Mouse (Mus musculus) forebrain, embryonic 10.5 days (tissue): ENCODE results near the gene 4930430A15Rik. TPM values are rescaled to one million over a fixed set of nuclear protein-coding genes. Genes with fewer than 3 reads are reported as not detected.

ENCODE experiments used
- DNase-seq: peaks from one replicate; pipeline ENCODE4 v3.0.0-alpha.2; 2017; ENCODE audit warnings: low spot score; ENCODE audit errors: extremely low spot score
- H3K27ac ChIP-seq: fragments of 300-500 bp; sonication (generic); 2 replicates; pipeline ENCODE4 v1.5.1; 2016; ENCODE audit warnings: mild to moderate bottlenecking
- H3K27me3 ChIP-seq: fragments of 300-500 bp; sonication (generic); 2 replicates; pipeline ENCODE4 v1.6.1; 2016; ENCODE audit warnings: mild to moderate bottlenecking; ENCODE audit not compliant: poor library complexity, severe bottlenecking
- H3K36me3 ChIP-seq: fragments of 300-500 bp; sonication (generic); replicated peaks from 2 replicates; pipeline ENCODE4 v1.6.1; 2016; ENCODE audit warnings: mild to moderate bottlenecking, moderate library complexity
- H3K4me1 ChIP-seq: fragments of 300-500 bp; sonication (generic); 2 replicates; pipeline ENCODE4 v1.6.1; 2016
- H3K4me3 ChIP-seq: fragments of 300-500 bp; sonication (generic); 2 replicates; pipeline ENCODE4 v1.5.1; 2016; ENCODE audit warnings: mild to moderate bottlenecking, moderate library complexity
- H3K9me3 ChIP-seq: fragments of 300-500 bp; sonication (generic); 2 replicates; pipeline ENCODE4 v1.6.1; 2016; ENCODE audit warnings: mild to moderate bottlenecking, moderate library complexity
- WGBS: fragments of 180-500 bp; shearing (Covaris S2); methylation state at CpG from one replicate; pipeline ENCODE4 v1.1.7; 2016; 5-methylcytosine and 5-hydroxymethylcytosine counted together
- polyA plus RNA-seq: library from polyadenylated mRNA; unstranded; fragments of >200 nt; fragmentation: Nextera tagmentation; extraction: Ambion mirVana; gene quantifications from 2 replicates; pipeline ENCODE4 v1.2.1, GENCODE M21; 2016

4930430A15Rik gene
- not detected in 2 replicates for polyA plus RNA-seq

DNA sequence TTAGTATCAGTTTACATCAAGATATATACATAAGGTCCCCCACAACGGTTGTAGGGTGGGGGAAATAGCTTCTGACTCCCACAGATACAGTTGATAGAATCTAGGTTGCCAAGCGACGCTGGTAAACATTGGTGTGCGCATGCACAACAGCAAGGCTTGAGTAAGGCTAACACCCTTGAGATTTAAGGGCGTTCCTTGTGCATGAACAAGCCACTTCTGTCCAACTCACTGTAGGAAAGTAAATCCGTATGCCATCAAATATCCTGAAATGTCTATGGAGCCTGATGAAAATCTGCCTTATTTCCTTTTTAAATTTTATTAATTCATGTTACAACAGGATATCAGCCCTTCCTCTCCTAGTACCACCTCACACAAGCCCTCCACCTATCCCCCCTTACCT is at the start of gene 4930430A15Rik:
Gene 4930430A15Rik (minus strand): TSS at position 101 of the 400 bp plus-strand sequence.
- Histone ChIP-seq H3K27me3 (no peaks in the 10 kb centered on the region), H3K9me3 (0 out of 2 replicates have a peak, but pooled peaks cover 4% of the 10 kb centered on the region), H3K4me3 (no peak within 1 kb of the TSS), H3K36me3 (no peaks in the 10 kb centered on the region), H3K27ac (no peak within 1 kb of the TSS), H3K4me1 (no peaks in the 10 kb centered on the region)
- no peak for DNase-seq
- 88% methylated on average over 6 of the region's 6 CpGs for WGBS

DNA sequence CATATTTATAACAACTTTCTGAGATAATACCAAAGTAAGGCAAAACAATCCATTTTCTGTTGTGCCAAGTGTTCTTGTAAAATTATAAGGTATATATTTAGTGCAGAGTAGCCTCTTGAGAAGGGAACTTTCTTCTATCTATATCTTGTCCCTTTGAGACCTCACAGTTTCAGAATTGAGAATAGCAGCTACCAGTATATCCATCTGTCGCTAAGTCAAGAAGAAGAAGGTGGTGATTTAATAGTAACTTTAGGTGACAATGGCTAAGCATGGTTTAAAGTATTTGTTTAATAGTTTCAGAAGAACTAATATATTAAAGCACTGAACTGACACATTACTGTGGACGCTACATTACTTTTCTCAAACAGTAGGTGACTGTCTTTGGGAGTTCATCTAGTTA is 44.6 kb upstream of the 4930430A15Rik start, which contains the start of gene Olfr1277:
Gene Olfr1277 (minus strand): TSS at position 101 of the 400 bp plus-strand sequence.
- DNase-seq: no peak
- H3K36me3 ChIP-seq: no peaks in the 10 kb centered on the region
- no peak within 1 kb of the TSS for H3K4me3 ChIP-seq
- 84% methylated on average over 2 of the region's 2 CpGs for WGBS
- H3K27ac ChIP-seq: no peak within 1 kb of the TSS
- H3K27me3 ChIP-seq: no peaks in the 10 kb centered on the region
- no peaks in the 10 kb centered on the region for H3K9me3 ChIP-seq
- H3K4me1 ChIP-seq: no peaks in the 10 kb centered on the region

DNA sequence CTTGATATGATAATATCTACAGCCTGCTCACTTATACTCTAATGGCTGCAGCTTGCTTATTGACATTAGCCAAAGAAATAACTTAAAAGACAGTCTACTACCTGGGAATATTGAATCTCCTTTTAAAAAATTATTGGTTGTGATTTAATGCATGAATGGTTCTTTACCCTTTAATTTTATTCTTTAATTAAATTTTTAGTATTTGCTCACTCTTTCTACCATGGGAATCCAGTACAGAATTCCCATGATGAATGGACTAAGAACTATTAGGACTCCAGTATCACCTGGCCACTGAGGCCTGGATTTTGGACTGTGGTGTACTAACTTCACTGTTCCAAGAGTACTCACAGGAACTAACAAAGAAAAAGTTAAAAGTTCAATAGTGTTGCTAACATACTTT is 24.8 kb upstream of the 4930430A15Rik start, which contains the start of gene Olfr1276:
Gene Olfr1276 (plus strand): TSS at position 301 of the 400 bp plus-strand sequence.
- Histone ChIP-seq H3K9me3 (no peaks in the 10 kb centered on the region), H3K36me3 (no peaks in the 10 kb centered on the region), H3K4me1 (no peaks in the 10 kb centered on the region), H3K27me3 (no peaks in the 10 kb centered on the region), H3K27ac (no peak within 1 kb of the TSS), H3K4me3 (no peak within 1 kb of the TSS)
- no peak for DNase-seq

DNA sequence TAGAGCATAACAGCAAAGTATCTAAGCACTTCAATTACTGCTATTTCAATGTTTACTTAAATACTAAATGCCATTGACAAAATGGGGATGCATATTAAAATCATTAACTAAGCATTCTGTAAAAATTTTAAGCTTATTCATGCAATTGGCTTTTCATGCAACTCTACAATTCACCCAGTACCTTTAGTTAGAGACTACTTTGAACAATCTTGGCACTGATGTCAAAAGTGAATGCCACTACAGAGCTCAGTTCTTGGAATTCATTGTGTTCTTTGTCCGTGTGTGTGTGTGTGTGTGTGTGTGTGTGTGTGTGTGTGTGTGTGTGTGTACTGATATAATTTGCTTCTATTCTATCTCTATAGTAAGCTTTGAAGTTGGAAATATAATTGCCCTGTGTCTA is 5.8 kb upstream of the 4930430A15Rik start, which contains the start of gene Olfr1275:
Gene Olfr1275 (minus strand): TSS at position 101 of the 400 bp plus-strand sequence.
- no peak within 1 kb of the TSS for H3K27ac ChIP-seq
- DNase-seq: no peak
- no peaks in the 10 kb centered on the region for H3K27me3 ChIP-seq
- 83% methylated on average over 1 of the region's 1 CpGs for WGBS
- no peaks in the 10 kb centered on the region for H3K4me1 ChIP-seq
- no peaks in the 10 kb centered on the region for H3K36me3 ChIP-seq
- H3K9me3 ChIP-seq: no peaks in the 10 kb centered on the region
- no peak within 1 kb of the TSS for H3K4me3 ChIP-seq

DNA sequence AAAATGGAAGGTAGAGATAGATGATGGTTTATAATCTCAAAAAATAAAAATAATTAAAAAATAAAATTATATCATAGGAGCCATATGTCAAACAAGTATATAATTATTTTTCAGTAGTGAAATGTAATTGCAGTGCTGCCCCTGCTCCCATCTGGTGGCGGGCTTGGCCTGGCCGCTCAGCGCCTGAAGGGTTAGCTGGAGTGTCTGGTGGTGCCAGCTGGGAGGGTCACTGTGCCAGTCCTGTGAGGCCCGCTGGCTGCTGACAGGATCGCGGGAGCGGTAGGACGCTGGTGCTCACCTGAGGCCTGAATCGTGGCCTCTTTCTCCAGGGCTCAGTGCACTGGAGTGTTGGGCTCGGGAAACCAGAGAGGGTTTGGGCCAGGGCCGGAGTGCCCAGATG is 47.3 kb downstream of the 4930430A15Rik start:
- Histone ChIP-seq H3K27me3 (no peaks in the 10 kb centered on the region), H3K4me3 (no peak overlapping the region), H3K27ac (no peak overlapping the region), H3K4me1 (no peaks in the 10 kb centered on the region), H3K9me3 (no peaks in the 10 kb centered on the region), H3K36me3 (no peaks in the 10 kb centered on the region)
- no peak for DNase-seq
- 92% methylated on average over 11 of the region's 11 CpGs for WGBS

DNA sequence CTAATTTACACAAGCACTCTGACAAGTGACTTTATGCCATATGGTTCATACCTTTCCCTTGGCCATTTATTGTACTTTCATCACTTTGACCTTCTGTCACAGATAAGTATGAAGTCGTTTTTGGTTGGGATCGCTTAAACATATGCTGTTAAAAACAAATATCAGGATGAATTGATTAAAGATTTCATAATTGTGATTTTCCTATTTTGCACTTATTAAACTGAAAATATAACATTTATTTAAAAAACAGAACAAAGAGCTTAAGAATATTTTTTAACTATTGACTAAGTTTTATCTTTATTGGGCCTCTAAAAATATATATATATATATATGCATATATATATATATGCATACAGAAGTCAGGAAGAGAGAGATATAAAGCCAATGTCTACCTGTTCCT is 76.6 kb downstream of the 4930430A15Rik start, which contains the start of gene Gm15130:
Gene Gm15130 (minus strand): TSS at position 101 of the 400 bp plus-strand sequence.
- Histone ChIP-seq H3K4me1 (no peaks in the 10 kb centered on the region), H3K4me3 (no peak within 1 kb of the TSS), H3K36me3 (no peaks in the 10 kb centered on the region), H3K27ac (no peak within 1 kb of the TSS), H3K9me3 (no peaks in the 10 kb centered on the region), H3K27me3 (no peaks in the 10 kb centered on the region)
- WGBS: 88% methylated on average over 2 of the region's 2 CpGs
- no peak for DNase-seq

DNA sequence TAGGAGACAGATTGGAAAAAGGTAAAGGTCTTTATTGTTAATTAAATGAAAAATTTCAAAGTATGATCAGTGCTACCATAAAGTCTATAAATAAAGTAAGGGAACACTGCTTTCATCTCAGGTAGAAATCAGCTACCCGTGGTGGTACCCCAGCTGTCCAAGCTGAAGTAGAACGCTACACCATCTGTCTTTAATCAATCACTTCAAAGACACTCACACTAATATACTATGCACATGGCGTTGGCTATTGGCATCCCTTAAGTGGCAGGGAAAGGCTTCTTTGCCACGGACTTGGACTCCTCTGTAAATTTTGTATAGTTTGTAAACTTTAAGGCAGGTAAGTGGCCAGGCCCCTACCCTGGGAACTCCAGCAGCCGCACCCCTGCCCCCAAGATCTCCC is 93.7 kb downstream of the 4930430A15Rik start:
- 70% methylated on average over 5 of the region's 5 CpGs for WGBS

More for the DNA sequence above, 93.7 kb downstream of the 4930430A15Rik start:
- H3K4me1 ChIP-seq: no peaks in the 10 kb centered on the region
- H3K27ac ChIP-seq: no peak overlapping the region
- no peaks in the 10 kb centered on the region for H3K27me3 ChIP-seq
- H3K9me3 ChIP-seq: no peaks in the 10 kb centered on the region
- no peaks in the 10 kb centered on the region for H3K36me3 ChIP-seq
- no peak overlapping the region for H3K4me3 ChIP-seq
- DNase-seq: no peak

Other genes starting within 250 kb of the 4930430A15Rik start
- gene Gm13941, start 123.6 kb downstream of the 4930430A15Rik start, polyA plus RNA-seq: not detected in 2 replicates
- gene Gm15130, start 76.7 kb downstream of the 4930430A15Rik start, polyA plus RNA-seq: not detected in 2 replicates
- gene Olfr1275, start 5.7 kb upstream of the 4930430A15Rik start, polyA plus RNA-seq: not detected in 2 replicates
- not detected in 2 replicates for gene Olfr1276, start 24.9 kb upstream of the 4930430A15Rik start, polyA plus RNA-seq
- not detected in 2 replicates for gene Olfr1277, start 44.5 kb upstream of the 4930430A15Rik start, polyA plus RNA-seq
- gene Olfr1278, start 60.5 kb upstream of the 4930430A15Rik start, polyA plus RNA-seq: not detected in 2 replicates
- 0.04 TPM in 1 of 2 replicates, not detected in the other for gene Olfr1279, start 71.0 kb upstream of the 4930430A15Rik start, polyA plus RNA-seq
- not detected in 2 replicates for gene Olfr1280, start 84.4 kb upstream of the 4930430A15Rik start, polyA plus RNA-seq
- not detected in 2 replicates for gene Olfr1281, start 96.9 kb upstream of the 4930430A15Rik start, polyA plus RNA-seq
- not detected in 2 replicates for gene Olfr1282, start 106.5 kb upstream of the 4930430A15Rik start, polyA plus RNA-seq
- gene Olfr1283, start 137.2 kb upstream of the 4930430A15Rik start, polyA plus RNA-seq: not detected in 2 replicates
- not detected in 2 replicates for gene Olfr1284, start 145.9 kb upstream of the 4930430A15Rik start, polyA plus RNA-seq
- gene Olfr1286, start 193.5 kb upstream of the 4930430A15Rik start, polyA plus RNA-seq: not detected in 2 replicates
- gene Olfr1287, start 219.5 kb upstream of the 4930430A15Rik start, polyA plus RNA-seq: not detected in 2 replicates
- not detected in 2 replicates for gene Olfr1288, start 244.5 kb upstream of the 4930430A15Rik start, polyA plus RNA-seq